Mouse (Mus musculus) layer of hippocampus, postnatal 10 days (tissue): ENCODE results near the gene Ppm1m. TPM values are rescaled to one million over a fixed set of nuclear protein-coding genes. Genes with fewer than 3 reads are reported as not detected.
A peak's percentile ranks its signal among the peaks of the same experiment; 100 is the strongest.
"Not testable (repeated sequence)": the region's sequence is repeated elsewhere in the genome, so short reads cannot be mapped to it uniquely, and the experiment has no call there.

Experiments used
- DNase-seq, 2 experiments: peaks; one replicate each; pipeline ENCODE4 v3.0.0; 2021; ENCODE audit warnings: low spot score in 2 of 2
- total RNA-seq, 2 experiments: library from RNA; stranded (reverse); gene quantifications; 2 replicates each; pipeline ENCODE4 v1.2.3; 2021

Ppm1m gene
- total RNA-seq, 2 experiments from 2014 or later, result 12.8 to 18.8 TPM

DNA sequence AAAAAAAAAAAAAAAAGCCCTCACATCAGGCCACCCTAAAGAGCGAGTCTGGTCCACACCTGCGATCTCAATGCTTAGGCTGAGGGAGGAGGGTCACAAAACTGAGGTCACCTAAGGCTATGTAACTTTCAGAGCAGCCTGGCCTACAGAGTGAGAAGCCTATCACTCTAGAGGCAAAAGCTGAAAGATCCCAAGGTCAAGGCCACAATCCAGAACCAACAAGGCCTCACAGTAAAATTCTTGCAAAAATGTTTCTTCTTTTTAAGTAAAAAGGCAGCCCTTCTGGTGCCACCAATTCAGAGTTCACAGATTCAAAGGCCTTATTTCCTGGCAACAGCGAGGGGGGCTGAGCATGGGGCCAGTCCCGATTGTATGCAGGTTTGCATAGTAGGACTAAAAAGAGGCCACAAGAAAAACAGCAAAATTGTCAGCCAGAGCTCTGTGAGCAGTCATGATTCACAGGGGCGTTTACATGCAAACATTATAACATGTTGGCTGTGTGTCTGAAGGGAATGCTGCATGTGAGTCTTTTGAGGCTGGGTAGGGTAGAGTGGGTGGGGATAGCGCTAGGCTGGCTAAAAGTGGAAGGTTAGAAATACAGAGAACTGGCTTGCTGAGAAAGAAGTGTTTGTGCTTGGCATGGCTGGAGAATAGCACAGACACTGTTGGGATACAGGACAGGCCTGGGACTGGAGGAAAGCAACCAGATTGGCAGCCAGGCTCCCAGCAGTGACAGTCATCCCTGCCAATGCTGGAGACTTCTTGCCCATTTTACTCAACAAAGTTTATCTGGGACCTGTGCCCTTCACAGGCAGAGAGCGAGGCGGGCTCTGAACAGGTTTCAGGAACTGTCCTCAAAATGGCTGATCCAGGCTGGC, 5.4 kb downstream of the Ppm1m start:
- peak in 1 of 2 experiments; percentile 53 for DNase-seq

DNA sequence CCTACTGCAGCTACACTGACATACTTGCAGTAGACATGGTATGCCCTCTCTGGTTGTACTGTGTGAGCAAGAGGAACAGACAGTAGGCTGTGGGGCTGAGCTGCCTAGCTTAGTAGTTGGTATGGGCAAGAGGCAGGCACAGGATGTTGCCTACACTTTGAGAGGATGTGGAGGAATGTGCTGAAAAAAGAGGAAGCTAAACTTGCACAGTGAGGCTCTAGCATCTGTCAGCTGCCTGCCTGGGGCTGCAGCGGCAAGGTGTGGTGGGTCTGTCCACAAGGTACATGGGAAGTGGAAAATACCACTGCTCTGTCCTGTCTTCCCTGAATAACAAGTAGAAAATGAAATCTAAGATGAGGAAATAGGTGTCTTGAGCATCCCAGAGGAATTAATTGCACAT, 6.5 kb downstream of the Ppm1m start:
- DNase-seq, result no peak

DNA sequence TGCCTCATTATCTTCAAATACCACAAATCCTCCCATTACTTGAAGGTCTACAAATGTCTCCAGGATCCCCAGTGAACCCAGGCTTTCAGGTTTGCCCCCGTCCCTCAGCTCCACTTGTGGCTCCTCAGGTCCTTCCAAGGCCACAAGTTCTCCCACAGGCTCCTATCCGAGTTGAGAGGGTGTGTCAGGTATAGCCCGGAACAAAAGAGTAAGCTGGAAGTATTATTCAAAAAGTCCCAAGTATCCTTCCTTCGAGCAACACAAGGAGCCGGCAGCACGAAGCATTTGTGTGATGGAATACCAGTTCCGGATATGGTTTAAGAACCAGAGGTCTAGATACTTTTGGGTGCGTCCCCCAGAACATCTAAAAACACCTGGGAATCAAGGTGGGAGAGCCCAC, 7.5 kb downstream of the Ppm1m start:
- no peak for DNase-seq

DNA sequence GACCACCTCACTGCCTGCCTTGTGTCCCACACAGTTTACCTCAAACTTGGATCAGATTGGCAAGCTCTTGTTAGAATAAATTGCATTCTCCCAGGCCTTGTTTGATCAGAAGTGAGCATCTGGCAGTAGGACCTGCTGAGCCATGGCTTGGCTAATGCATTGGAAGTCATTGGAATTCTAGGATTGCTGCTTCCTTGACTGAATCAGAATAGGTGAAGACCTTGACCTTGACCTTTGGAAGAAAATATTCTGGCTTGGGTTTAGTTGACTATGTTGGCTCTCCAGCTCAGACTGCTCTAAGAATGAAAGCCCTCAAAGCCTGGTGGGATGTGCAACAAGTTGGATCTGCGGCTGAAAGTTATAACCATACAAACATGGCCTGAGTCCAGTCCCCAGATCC, 8.2 kb downstream of the Ppm1m start:
- DNase-seq, result no peak

DNA sequence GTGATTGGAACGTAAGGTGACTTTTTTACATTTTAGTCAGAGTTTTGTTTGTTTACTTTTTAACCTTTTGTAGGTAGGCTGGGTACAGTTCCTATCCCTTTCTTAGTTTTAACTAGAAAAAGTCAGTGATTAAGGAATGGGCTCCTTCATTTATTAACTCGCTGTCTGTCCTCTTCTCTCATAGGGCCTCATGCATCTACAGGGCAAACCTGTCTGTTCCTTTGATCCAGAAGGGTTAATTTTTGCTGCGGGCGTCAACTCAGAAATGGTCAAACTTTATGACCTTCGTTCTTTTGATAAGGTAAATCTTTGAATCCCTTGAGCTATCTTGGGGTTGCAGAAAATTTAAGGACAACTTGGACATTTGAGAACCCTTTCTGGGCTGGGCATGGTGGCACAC, 15.6 kb downstream of the Ppm1m start:
- no peak for DNase-seq

DNA sequence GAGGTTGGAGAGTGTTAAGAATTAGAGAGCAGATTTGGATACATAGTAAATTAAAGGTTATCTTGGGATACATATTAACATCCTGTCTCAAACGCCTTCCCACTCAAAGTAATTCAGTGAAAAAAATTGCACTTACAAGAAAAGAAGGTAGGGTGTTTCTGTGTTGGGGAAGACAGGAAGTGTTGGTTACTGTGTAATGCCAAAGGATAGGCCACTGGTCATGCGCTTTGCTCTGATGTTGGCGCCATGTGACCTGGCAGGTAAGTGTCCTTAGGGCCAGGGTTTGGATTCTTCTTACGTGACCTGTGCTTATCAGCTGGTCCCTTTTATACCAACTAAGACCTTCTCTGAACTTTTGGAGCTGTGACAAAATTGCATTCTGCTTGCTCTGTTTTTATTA, 17.4 kb downstream of the Ppm1m start:
- no peak for DNase-seq

DNA sequence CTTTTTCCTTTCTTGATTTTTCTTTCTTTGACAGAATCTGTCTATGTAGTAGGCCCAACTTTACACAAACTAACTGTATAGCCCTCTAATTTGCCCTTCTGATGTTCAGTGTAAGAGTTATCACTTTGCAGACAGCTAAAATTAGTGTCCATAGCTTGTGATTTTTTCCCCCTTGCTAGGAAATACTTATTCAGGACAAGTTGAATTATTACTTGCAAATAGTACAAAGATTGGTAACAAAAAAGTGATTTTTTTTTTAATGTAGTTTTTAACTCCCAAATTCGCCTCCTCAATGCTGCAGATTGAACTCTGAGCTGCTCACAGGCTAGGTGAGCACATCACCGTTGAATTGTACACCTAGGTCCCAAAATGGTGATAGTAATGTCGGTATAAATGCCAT, 19.6 kb downstream of the Ppm1m start:
- DNase-seq, result no peak

DNA sequence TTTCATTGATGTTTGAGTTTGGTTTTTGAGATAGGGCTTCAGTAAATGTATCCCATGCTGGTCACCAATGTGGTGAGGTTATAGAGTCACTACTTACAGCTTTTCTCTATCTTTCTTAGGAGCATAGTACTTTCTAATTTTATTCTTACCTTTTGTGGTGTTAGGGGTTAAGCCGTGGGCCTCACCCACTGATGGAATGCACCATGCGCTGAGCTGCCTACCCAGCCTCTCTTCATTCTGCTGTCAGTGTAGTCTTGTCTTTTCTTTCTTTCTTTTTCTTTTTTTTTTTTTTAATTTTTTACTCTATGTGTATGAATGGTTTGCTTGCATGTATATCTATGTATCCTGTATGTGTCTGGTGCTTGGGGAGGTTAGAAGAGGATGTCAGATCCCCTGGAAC, 20.1 kb downstream of the Ppm1m start:
- DNase-seq, result no peak

DNA sequence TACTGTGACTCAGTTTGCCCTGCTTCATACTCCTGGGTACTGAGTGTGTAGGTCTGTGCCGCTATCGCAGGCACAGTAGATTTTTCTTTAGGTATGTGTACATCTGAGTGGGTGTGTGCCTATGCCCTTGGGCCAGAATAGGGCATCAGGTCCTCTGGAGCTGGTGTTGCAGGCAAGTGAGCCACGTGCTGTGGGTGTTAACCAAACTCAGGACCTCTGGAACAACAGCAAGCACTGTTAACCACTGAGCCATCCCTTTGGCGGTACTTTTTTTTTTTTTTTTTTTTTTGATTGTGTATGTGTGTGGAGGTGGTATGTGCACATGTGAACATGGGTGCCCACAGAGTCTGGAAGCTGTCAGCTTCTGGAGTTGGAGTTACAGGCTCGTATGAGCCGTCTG, 21.7 kb downstream of the Ppm1m start:
- no peak for DNase-seq

DNA sequence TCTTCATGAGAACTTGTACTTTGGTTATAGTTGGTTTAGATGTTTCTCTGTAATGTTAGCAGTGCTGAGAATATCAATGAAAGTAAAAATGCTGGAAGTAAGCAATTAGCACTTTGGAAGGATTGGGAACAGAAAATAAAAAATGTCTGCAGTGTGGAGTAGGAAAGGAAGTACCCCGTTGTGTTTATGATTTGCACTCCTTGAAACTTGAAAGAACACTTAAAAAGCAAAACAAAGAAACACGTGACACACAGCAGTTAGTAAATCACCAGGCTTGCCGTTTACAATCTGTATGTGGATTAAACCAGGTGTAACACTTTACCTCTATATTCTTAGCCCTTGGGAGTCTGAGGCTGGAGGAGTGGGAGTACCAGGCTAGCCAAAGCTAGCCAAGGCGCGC, 22.8 kb downstream of the Ppm1m start:
- no peak for DNase-seq

DNA sequence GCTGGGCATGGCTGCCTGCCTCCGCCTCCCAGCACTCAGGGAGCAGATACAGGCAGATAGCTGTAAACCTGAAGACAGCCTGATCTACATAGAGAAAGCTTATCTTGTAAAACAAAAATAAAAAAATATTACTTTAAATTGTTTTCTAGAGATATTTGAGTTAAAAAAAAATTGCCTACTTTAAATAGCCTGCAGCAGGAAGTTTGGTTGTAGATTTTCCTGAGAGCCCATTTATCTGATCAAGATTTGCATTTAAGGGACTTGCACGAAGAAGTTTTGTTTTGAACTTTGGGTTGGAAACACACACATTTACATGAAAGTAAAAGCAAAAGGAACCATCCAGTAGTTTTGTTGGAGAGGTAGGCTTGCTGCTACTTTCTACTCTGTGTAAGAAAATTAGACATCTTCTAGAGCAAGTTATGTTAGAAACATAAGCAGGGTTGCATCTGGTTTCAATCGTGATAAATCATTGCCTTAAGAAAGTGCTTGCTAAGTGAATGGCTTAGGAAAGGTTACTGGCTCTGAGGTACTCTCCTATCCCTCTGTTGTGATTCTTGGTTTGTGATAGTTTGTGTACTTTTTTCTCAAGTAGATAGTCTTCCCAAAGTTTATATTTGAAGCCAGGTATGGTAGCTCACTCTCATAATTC, 23.9 kb downstream of the Ppm1m start:
- no peak for DNase-seq

DNA sequence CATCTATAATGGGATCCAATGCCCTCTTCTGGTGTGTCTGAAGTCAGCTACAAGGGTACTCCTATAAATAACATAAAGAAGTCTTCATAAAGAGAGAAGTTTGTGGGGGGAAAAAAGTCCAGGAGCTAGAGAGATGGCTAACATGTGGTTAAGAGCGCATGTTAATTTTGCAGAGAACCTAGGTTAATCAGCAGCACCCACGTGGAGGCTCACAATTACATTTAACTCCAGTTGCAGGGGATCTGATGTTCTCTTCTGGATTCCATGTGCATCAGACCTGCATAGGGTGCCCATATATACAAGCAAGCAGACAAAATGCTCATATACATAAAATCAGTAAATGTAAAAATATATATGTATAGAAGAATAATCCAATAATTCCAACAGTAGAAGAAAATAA, 26.2 kb downstream of the Ppm1m start:
- DNase-seq, result no peak

DNA sequence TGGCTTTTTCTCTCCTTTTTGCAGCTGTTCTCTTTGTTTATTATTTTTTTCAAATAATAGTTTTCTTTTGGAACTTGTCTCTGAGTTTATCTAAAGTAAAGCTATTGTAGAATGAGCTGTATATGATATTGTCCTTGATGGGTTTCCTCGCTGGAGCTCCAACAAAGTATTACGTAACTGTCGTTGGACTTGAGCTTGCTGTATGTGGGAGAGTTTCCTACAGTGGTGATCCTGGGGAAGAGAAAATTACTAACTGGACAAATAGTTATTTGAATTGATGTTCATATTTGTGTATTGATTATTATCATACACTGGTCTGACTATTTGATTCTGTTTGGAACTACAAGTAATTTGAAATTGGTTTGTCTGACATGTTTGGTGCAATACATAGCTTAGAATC, 27.0 kb downstream of the Ppm1m start:
- no peak for DNase-seq

DNA sequence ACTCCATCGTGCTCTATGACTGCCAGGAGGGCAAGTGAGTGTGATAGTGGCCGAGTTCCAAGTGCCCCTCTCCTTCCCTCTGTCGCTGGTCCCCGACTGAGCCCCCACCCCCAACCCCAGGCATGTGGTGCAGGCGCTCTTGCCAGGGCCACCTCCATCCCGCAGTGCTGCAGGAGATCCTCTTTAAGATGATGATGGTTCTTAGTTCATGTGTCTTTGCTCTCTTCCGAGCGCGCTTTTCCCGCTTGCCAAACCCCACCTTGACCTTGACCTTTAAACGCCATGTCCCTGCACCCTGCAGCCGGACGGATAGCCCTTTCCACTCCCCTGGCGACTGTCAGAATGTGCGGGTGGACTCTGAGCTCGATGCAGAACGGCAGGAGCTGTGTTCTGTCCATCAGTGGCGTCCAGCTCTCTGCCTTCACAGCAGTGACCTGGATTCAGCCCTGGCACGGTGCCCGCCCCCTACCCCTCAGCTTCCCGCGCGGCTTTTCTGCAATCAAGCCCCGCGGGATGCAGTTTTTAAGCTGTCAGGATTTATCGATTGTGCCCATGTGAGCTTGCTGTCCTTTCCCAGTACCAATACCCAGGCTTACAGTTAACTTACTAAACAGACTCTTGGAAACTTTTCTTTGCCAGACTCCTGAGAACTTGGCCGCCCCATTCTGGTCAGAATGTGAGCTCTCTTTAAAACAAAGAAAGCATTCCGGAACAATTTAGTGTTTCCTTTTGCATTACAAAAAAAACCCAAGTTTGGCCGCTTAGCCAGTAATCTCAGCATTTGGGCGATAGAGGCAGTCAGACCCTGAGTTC, 28.0 kb downstream of the Ppm1m start:
- peak; percentile 67 to 78 for DNase-seq

DNA sequence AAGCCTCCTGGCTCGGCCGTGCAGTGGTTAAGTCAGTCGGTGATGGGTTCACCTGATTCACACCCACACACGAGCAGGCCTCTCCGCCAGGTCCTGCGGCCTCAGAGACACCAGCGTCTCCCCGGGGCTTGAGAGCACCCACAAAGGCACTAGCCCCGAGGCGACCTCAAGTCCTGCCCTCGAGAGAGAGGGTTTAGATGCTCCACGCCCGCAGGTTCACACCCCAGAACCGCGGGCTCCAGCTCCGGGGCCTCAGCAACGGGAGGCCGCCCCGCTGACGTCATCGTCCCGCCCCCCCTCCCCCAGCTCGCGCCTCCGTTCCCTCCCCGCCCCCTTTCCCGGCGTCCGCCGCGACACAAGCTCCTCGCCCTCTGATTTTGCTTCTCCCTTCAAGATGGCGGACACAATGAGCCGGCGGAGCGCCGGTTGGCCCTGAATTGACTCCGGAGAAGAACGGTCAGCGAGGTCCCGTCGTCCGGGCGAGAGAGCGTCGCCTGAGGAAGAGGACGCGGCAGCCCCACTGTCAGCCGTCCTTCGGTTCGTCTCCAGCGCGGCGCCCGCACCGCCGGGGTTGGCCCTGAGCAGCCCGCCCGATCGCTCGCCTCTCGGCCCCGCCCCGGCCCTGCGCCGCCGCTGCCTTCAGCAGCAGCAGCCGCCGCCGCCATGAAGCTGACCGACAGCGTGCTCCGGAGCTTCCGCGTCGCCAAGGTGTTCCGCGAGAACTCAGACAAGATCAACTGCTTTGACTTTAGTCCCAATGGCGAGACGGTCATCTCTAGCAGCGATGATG, 28.8 kb downstream of the Ppm1m start, which contains the start of gene Wdr82:
Gene Wdr82 (plus strand): TSS at position 373 of the 790 bp plus-strand sequence.
- DNase-seq, result peak; percentile 86 to 89

DNA sequence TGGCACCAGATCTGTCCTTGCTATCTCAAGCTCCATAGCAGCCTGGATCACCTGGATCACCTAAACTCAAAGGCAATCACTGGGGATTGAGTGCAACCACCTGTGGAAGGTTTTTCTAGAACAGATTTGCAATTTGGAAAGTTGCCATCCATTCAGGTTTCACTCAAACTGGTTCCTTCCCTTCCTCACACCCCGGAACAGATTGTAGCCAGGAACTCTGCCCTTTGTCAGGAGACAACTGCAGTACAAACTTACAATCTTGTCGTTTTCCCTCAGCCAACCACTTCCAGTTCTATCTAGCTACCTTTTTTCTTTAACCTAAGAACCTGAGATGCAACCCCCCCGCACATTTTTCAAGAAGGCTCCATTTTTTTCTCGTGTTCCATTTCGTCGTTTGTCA, 29.6 kb downstream of the Ppm1m start:
- DNase-seq, result no peak

DNA sequence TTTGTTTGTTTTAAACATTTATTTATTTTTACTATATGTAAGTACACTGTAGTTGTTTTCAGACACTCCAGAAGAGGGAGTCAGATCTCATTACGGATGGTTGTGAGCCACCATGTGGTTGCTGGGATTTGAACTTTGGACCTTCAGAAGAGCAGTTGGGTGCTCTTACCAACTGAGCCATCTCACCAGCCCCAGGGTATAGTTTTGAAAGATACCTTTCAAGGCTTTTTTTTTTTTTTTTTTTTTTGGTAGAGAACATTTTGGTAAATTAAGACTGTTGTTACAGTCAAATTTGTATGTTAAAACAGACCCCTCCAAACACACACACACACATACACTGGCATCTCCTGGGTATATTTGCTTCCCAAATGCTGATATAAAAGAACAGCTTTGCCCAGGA, 30.5 kb downstream of the Ppm1m start:
- DNase-seq, result not testable (repeated sequence)

DNA sequence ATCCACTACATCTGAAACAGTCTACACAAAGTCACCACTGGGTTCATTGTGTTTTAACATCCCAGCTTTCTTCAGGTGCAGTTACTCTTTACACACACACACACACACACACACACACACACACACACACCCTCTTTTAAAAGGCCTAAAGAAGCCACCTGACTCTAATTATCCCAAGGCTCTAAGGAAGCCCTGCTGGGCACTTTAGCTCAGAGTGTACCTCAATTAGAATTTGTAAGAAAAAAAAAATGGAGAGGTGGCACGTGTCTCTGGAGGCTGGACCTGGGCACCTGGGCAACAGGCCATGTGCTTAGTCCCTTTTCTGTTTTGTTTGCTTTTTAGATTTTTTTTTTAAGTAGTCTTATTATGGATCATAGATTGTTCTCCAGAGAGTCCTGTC, 31.8 kb downstream of the Ppm1m start:
- no peak for DNase-seq

DNA sequence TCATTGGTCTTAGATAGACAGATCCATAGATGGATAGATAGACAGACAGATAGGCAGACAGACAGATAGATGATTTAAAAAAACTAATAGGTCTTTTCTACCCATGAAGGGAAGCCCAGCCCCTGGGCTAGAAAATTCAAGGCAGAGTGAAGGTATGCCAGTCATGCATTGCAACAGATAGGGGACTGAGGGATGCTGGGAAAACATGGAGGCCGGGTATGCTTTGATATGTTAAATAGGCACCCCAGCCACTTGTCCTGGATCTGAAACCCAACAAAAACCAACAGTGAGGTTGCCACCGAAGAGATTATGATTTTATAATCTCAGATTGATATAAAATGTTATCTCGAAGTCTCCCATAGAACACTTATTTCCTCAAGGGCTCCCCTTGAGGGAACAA, 32.3 kb downstream of the Ppm1m start:
- no peak for DNase-seq

DNA sequence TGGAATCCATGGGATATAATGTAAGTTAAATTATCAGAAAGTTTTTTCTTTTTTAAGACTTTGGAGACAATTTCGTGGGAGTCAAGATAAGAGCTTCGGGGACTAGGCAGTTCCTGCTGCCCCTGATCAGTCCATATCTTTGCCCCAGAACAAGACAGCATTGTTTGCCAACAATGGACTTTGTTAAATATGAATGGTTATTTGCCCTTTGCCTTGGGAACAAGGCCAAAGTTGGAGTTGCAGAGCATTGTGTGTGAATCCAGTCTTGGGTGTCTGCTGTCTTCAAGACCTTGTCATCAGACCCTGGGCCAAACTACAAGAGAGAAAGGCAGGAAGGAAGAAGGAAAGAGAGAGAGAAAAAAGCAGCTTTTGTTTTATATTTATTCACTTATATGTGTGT, 32.8 kb downstream of the Ppm1m start:
- DNase-seq, result no peak

DNA sequence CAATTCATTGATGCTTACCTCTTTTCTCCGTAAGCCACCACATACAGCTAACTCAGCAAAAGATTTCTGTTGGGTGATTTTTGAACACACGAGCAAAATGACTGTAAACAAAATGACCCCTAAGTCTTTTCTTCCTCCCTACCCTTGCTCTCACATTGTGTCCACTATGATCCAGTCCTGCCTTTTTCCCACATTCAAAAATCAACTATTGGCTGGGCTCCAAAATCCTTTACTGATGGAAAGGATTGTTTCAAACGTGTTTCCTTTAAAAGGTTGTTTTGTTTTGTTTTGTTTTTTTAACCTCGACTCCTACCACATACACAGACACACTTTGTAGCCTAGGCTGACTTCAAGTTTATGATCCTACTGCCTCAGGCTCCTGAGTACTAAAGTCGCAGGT, 39.1 kb downstream of the Ppm1m start:
- no peak for DNase-seq
